Mouse (Mus musculus): ENCODE data around the gene Gstcd.

- TF ChIP-seq TAL1 (IDR thresholded peaks at IDR 0.05; ENCODE audit: low read length) (no peak), GATA1 (IDR thresholded peaks at IDR 0.05; ENCODE audit: low read length) (no peak)
Measured at GRCm38 (mm10) chr3:132979781-132980461, 111.9 kb downstream of the Gstcd start.

All from erythroblast, embryonic 14.5 days (primary cell).